Mouse (Mus musculus) 3T3-L1 (cell line): ENCODE results near the gene Akt1.

Experiments used
- DNase-seq: peaks from one replicate; pipeline ENCODE4 v3.0.0-alpha.2; 2015; ENCODE audit warnings: low read depth, low spot score

Gene Akt1

GRCm38 (mm10) chr12:112674132-112675011, at the start of gene Akt1:
Akt1 (minus strand) TSS chr12:112674884.
- DNase-seq = peak; percentile 86

GRCm38 (mm10) chr12:112724077-112724805, 49.6 kb upstream of the Akt1 start:
- DNase-seq = peak; percentile 89

GRCm38 (mm10) chr12:112723445-112723844, 48.8 kb upstream of the Akt1 start:
- no peak for DNase-seq

- DNase-seq = peak; percentile 42
These were observed 48.3 kb upstream of the Akt1 start for GRCm38 (mm10) chr12:112723028-112723330.

GRCm38 (mm10) chr12:112722240-112723027, 47.8 kb upstream of the Akt1 start:
- DNase-seq = peak; percentile 63

GRCm38 (mm10) chr12:112721424-112722239, 46.9 kb upstream of the Akt1 start:
- DNase-seq = no peak

GRCm38 (mm10) chr12:112720890-112721423, 46.3 kb upstream of the Akt1 start:
- DNase-seq = no peak

- DNase-seq = no peak
These were observed 45.5 kb upstream of the Akt1 start, which contains the start of gene Cep170b for GRCm38 (mm10) chr12:112720216-112720615. Cep170b (plus strand) TSS chr12:112720455.

- DNase-seq = no peak
These were observed 44.3 kb upstream of the Akt1 start for GRCm38 (mm10) chr12:112718995-112719394.

- DNase-seq = peak; percentile 72
These were observed 42.5 kb upstream of the Akt1 start for GRCm38 (mm10) chr12:112717140-112717539.

GRCm38 (mm10) chr12:112713984-112714383, 39.3 kb upstream of the Akt1 start:
- peak; percentile 69 for DNase-seq

- no peak for DNase-seq
These were observed 32.8 kb upstream of the Akt1 start for GRCm38 (mm10) chr12:112707573-112707869.

- peak; percentile 82 for DNase-seq
These were observed 32.3 kb upstream of the Akt1 start for GRCm38 (mm10) chr12:112706704-112707572.

GRCm38 (mm10) chr12:112702374-112703320, 28.0 kb upstream of the Akt1 start:
- peak; percentile 86 for DNase-seq

GRCm38 (mm10) chr12:112700522-112700921, 25.8 kb upstream of the Akt1 start:
- DNase-seq = no peak

GRCm38 (mm10) chr12:112696806-112697425, 22.2 kb upstream of the Akt1 start:
- no peak for DNase-seq

- no peak for DNase-seq
These were observed 19.4 kb upstream of the Akt1 start for GRCm38 (mm10) chr12:112694127-112694475.
